Mouse (Mus musculus) lung, postnatal 0 days (tissue): ENCODE measurements at regions not wholly inside any gene's neighbourhood (a gene's known extent, or its start where the extent isn't known, plus 50 kb on each side); places are given as distances from the start of the nearest gene placed in this dataset.

Experiments used
- CTCF ChIP-seq: IDR thresholded peaks from 2 replicates; pipeline ENCODE4 v1.5.1; 2016; ENCODE audit warnings: antibody characterized with exemption, mild to moderate bottlenecking
- EP300 ChIP-seq: IDR thresholded peaks from 2 replicates; pipeline ENCODE4 v1.6.1; 2016; ENCODE audit warnings: antibody characterized with exemption, mild to moderate bottlenecking, control low read depth

- no peak for TF ChIP-seq CTCF
- TF ChIP-seq EP300: no peak
Measured at GRCm38 (mm10) chr10:16895332-16895731, 827.7 kb upstream of the Cited2 start.
